Mouse (Mus musculus) brain, embryonic 14.5 days (tissue): ENCODE data around the gene Lmntd1.

ENCODE experiments used
- CTCF ChIP-seq: fragments of 200-500 bp; IDR thresholded peaks from 2 replicates; pipeline ENCODE4 v1.5.1; 2012; ENCODE audit warnings: inconsistent platforms, mild to moderate bottlenecking, moderate library complexity, borderline replicate concordance; ENCODE audit not compliant: insufficient read depth, insufficient read length; ENCODE audit errors: extremely low read depth
- POLR2A ChIP-seq: fragments of 200-500 bp; IDR thresholded peaks from 2 replicates; pipeline ENCODE4 v1.6.1; 2012; ENCODE audit warnings: mild to moderate bottlenecking, inconsistent platforms, borderline replicate concordance; ENCODE audit not compliant: poor library complexity, insufficient read depth, insufficient read length, severe bottlenecking; ENCODE audit errors: extremely low read depth

- no peak for TF ChIP-seq POLR2A
- no peak for TF ChIP-seq CTCF
Observed at GRCm38 (mm10) chr6:145605203-145605602, 8.9 kb downstream of the Lmntd1 start.
